ENCODE assay signal across 23 mouse cellular contexts in the genomic region with DNA sequence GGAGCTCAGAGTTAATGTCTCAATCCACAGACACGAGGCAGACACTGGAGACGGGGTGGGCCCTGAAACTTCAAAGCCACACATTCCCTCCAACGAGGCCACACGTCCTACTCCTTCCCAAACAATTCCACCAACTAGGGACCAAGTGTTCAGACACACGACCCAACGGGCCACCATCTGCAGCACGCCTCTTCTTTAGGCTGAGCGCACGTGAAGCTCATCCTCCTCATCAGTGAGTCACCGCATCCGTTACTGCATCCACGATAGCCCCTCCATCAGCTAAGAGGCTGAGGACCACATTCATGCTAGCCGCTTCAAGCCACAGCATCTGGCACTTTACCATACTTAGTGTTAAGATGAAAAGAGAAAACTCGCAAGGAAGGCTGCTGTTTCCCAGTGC.
DNase-seq lines count a peak whose midpoint lies in the region; ATAC-seq and TF ChIP-seq lines count a peak whose summit lies in the region.
"Had no signal": no experiment of that assay in that cellular context is flagged by ENCODE, and none has a peak within 500 bp of the region (broad histone marks: within the 10 kb centered on the region; RNA-seq: fewer than 3 reads in every experiment).

No protein-coding gene starts in this region.

- TF ChIP-seq POLR2A in olfactory bulb, adult 2 months (IDR thresholded peaks at IDR 0.05; ENCODE audit: insufficient read depth, low read depth, low read length) = no peak

- peak overlapping the region; percentile 77 for H3K4me3 ChIP-seq in E14TG2a.4 (replicated peaks; ENCODE audit: low read length)
- H3K4me3 ChIP-seq in olfactory bulb, adult 2 months (ENCODE audit: insufficient read depth, low read depth, low read length) = no peak overlapping the region
- H3K4me3 ChIP-seq in hindbrain, embryonic 14.5 days (replicated peaks; ENCODE audit: low read length) = no peak overlapping the region
- H3K4me3 ChIP-seq: forebrain, embryonic 10.5 days; heart, embryonic 13.5 days had no signal

- ATAC-seq in frontal cortex, adult (ENCODE audit: low TSS enrichment) = peak; percentile 31; the same call in 1 of the 2 replicates
- ATAC-seq in granulocyte monocyte progenitor cell, adult 5-6 weeks (replicated peaks; ENCODE audit: poor library complexity, severe bottlenecking) = no peak
- no peak for ATAC-seq in hindbrain, embryonic 14.5 days (ENCODE audit: low FRiP score)
- ATAC-seq: activated CD4-positive, CD25-positive, alpha-beta regulatory T cell, adult 4 months; CD4-positive, CD25-positive, alpha-beta regulatory T cell, adult 4 months; forebrain, embryonic 14.5 days; hindbrain, embryonic 16.5 days; inflammation-experienced regulatory T-cells, adult 6 months; intestine, postnatal 0 days had no signal

- no peaks in the 10 kb centered on the region for H3K9me3 ChIP-seq in E14TG2a.4 (ENCODE audit: low read length)
- H3K9me3 ChIP-seq in hindbrain, embryonic 14.5 days (ENCODE audit: control insufficient read depth, low read length) = no peaks in the 10 kb centered on the region
- H3K9me3 ChIP-seq: forebrain, embryonic 10.5 days; G1E; heart, embryonic 13.5 days had no signal

- H3K9ac ChIP-seq in hindbrain, embryonic 14.5 days = no peak overlapping the region
- H3K9ac ChIP-seq: heart, embryonic 13.5 days had no signal

- H3K4me2 ChIP-seq in hindbrain, embryonic 14.5 days (replicated peaks) = no peak overlapping the region
- H3K4me2 ChIP-seq: heart, embryonic 13.5 days had no signal

- H3K27me3 ChIP-seq in E14TG2a.4 (ENCODE audit: insufficient read depth, low read length) = no peaks in the 10 kb centered on the region
- H3K27me3 ChIP-seq in hindbrain, embryonic 14.5 days (ENCODE audit: control insufficient read depth, insufficient read depth, low read length) = no peaks in the 10 kb centered on the region
- H3K27me3 ChIP-seq: heart, embryonic 13.5 days had no signal

- WGBS in olfactory bulb, adult 2 months = 67% methylated on average over 14 of the region's 14 CpGs
- WGBS in hindbrain, embryonic 14.5 days = 93% methylated on average over 14 of the region's 14 CpGs

- peaks cover 33% of the 10 kb centered on the region for H3K4me1 ChIP-seq in E14TG2a.4 (replicated peaks; ENCODE audit: low read depth, low read length)
- H3K4me1 ChIP-seq in olfactory bulb, adult 2 months (ENCODE audit: control insufficient read depth, insufficient read depth, low read length) = peaks cover 6% of the 10 kb centered on the region
- 0 out of 2 replicates have a peak, but pooled peaks cover 3% of the 10 kb centered on the region for H3K4me1 ChIP-seq in hindbrain, embryonic 14.5 days (replicated peaks; ENCODE audit: control insufficient read depth, insufficient read depth, low read length)
- H3K4me1 ChIP-seq: forebrain, embryonic 10.5 days; heart, embryonic 13.5 days had no signal

- H3K27ac ChIP-seq in olfactory bulb, adult 2 months (ENCODE audit: insufficient read depth, low read depth, low read length) = peak overlapping the region; percentile 2; the same call in 1 of the 2 replicates
- no peak overlapping the region for H3K27ac ChIP-seq in hindbrain, embryonic 14.5 days
- H3K27ac ChIP-seq: forebrain, embryonic 10.5 days; heart, embryonic 13.5 days had no signal

- H3K36me3 ChIP-seq in E14TG2a.4 (ENCODE audit: insufficient read depth, low read length) = peaks cover 42% of the 10 kb centered on the region
- H3K36me3 ChIP-seq in hindbrain, embryonic 14.5 days (replicated peaks; ENCODE audit: control insufficient read depth, insufficient read depth) = peaks cover 44% of the 10 kb centered on the region

- TF ChIP-seq CTCF in E14TG2a.4 (conservative IDR thresholded peaks at IDR 0.05; ENCODE audit: low read length) = no peak
- TF ChIP-seq CTCF in olfactory bulb, adult 2 months (IDR thresholded peaks at IDR 0.05; ENCODE audit: insufficient read depth, low read depth, low read length) = no peak

- no peak for DNase-seq in frontal cortex, postnatal 14 days (ENCODE audit: low spot score in 2 of 2)
- peak; percentile 56 for DNase-seq in R1 (ENCODE audit: low read depth, low spot score)
- DNase-seq in hindbrain, embryonic 14.5 days (ENCODE audit: low spot score) = no peak
- DNase-seq: adrenal gland, postnatal 14 days; B cell, adult 2 months; cerebellum, adult 18-20 months; cerebellum, adult 9-11 months; cerebellum, postnatal 36 days; gastrocnemius, postnatal 10 days; heart, postnatal 36 days had no signal
